15 mouse cellular contexts compared by ENCODE assay signal in the genomic region with DNA sequence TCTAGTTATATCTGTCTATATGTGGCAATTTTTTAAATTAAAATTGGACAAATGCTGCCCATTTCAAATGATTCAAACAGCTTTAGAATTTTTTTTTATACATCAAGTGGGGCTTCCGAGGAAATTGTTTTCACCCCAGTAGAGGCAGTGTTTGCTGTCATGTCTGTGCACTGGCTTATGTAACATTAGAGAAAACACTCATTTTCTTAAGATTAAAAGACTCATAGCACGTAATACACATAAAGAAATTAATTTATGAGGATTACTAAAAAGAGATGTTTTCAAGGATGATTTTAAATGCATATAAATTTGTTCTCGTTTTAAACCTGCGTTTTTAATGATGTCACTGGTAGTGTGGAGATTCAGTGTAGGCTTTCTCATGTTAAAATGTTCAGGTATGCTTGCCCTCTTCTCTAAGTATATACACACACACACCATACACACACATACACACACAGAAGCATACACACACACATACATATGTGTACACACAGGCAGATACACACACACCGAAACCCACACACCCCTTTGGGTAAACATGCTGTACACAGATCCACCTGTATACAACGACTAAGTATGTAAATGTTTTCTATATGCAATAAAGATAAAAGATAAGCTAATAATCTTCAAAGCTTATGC. TPM values are rescaled to one million over a fixed set of nuclear protein-coding genes. Genes with fewer than 3 reads are reported as not detected.
A peak's percentile ranks its signal among the peaks of the same experiment; 100 is the strongest.
DNase-seq lines count a peak whose midpoint lies in the region; ATAC-seq and TF ChIP-seq lines count a peak whose summit lies in the region.
"Had no signal": no experiment of that assay in that cellular context is flagged by ENCODE, and none has a peak within 500 bp of the region (broad histone marks: within the 10 kb centered on the region; RNA-seq: fewer than 3 reads in every experiment).

No protein-coding gene starts in this region.

- TF ChIP-seq EP300 in stomach, postnatal 0 days (optimal IDR thresholded peaks at IDR 0.05): no peak

- no peak for TF ChIP-seq POLR2A in cerebellum, adult 2 months (IDR thresholded peaks at IDR 0.05; ENCODE audit: borderline replicate concordance, insufficient read depth, low read length)

- 7% methylated on average over 6 of the region's 6 CpGs for WGBS in cerebellum, adult 2 months
- 58% methylated on average over 6 of the region's 6 CpGs for WGBS in forebrain, embryonic 13.5 days
- 86% methylated on average over 6 of the region's 6 CpGs for WGBS in midbrain, embryonic 10.5 days
- 72% methylated on average over 6 of the region's 6 CpGs for WGBS in stomach, postnatal 0 days

- H3K4me1 ChIP-seq in cerebellum, adult 2 months (ENCODE audit: control insufficient read depth, insufficient read depth, low read length): no peaks in the 10 kb centered on the region; the same call in 1 of the 2 replicates
- H3K4me1 ChIP-seq in forebrain, embryonic 13.5 days: peaks cover 31% of the 10 kb centered on the region
- peaks cover 34% of the 10 kb centered on the region for H3K4me1 ChIP-seq in midbrain, embryonic 10.5 days
- no peaks in the 10 kb centered on the region for H3K4me1 ChIP-seq in stomach, postnatal 0 days (replicated peaks; ENCODE audit: control insufficient read depth, insufficient read depth)
- H3K4me1 ChIP-seq: liver, embryonic 13.5 days had no signal

- peak; percentile 33; the same call in 1 of the 2 replicates for ATAC-seq in forebrain, embryonic 13.5 days
- no peak for ATAC-seq in stomach, postnatal 0 days (ENCODE audit: low FRiP score, low TSS enrichment)

- TF ChIP-seq CTCF in cerebellum, adult 2 months (IDR thresholded peaks at IDR 0.05; ENCODE audit: borderline replicate concordance, insufficient read depth, low read depth, low read length): peak; percentile 25; the same call in 1 of the 2 replicates
- TF ChIP-seq CTCF in stomach, postnatal 0 days (IDR thresholded peaks at IDR 0.05; ENCODE audit: low read depth): no peak

- no peaks in the 10 kb centered on the region for H3K27me3 ChIP-seq in cerebellum, adult 2 months (ENCODE audit: control insufficient read depth, insufficient read depth, low read length)
- H3K27me3 ChIP-seq in forebrain, embryonic 13.5 days: no peaks in the 10 kb centered on the region
- H3K27me3 ChIP-seq in midbrain, embryonic 10.5 days (ENCODE audit: low read depth, poor library complexity, severe bottlenecking): no peaks in the 10 kb centered on the region
- H3K27me3 ChIP-seq in stomach, postnatal 0 days (ENCODE audit: control insufficient read depth, insufficient read depth, low read length): no peaks in the 10 kb centered on the region
- H3K27me3 ChIP-seq: liver, embryonic 13.5 days had no signal

- peak overlapping the region; percentile 61 for H3K4me2 ChIP-seq in forebrain, embryonic 13.5 days
- H3K4me2 ChIP-seq in stomach, postnatal 0 days (replicated peaks; ENCODE audit: low read depth): no peak overlapping the region
- H3K4me2 ChIP-seq: liver, embryonic 13.5 days had no signal

- H3K36me3 ChIP-seq in forebrain, embryonic 13.5 days (ENCODE audit: poor library complexity, severe bottlenecking): no peaks in the 10 kb centered on the region
- no peaks in the 10 kb centered on the region for H3K36me3 ChIP-seq in midbrain, embryonic 10.5 days
- no peaks in the 10 kb centered on the region for H3K36me3 ChIP-seq in stomach, postnatal 0 days (ENCODE audit: control insufficient read depth, insufficient read depth, low read length)
- H3K36me3 ChIP-seq: G1E; liver, embryonic 13.5 days had no signal

- no peaks in the 10 kb centered on the region for H3K9me3 ChIP-seq in forebrain, embryonic 13.5 days (replicated peaks)
- no peaks in the 10 kb centered on the region for H3K9me3 ChIP-seq in midbrain, embryonic 10.5 days (replicated peaks)
- no peaks in the 10 kb centered on the region for H3K9me3 ChIP-seq in stomach, postnatal 0 days (ENCODE audit: control insufficient read depth, low read length)
- H3K9me3 ChIP-seq: G1E; liver, embryonic 13.5 days had no signal

- peak overlapping the region; percentile 95; the same call in 1 of the 2 replicates for H3K27ac ChIP-seq in cerebellum, adult 2 months (ENCODE audit: insufficient read depth, low read length)
- peak overlapping the region; percentile 69; the same call in 1 of the 2 replicates for H3K27ac ChIP-seq in forebrain, embryonic 13.5 days
- H3K27ac ChIP-seq in midbrain, embryonic 10.5 days (replicated peaks): peak overlapping the region; percentile 84
- H3K27ac ChIP-seq in stomach, postnatal 0 days (replicated peaks): no peak overlapping the region
- H3K27ac ChIP-seq: liver, embryonic 13.5 days had no signal

- DNase-seq in cerebellum, adult 2 months: peak; percentile 38 to 69
- no peak for DNase-seq in cerebellum, postnatal 4 days (ENCODE audit: low spot score in 2 of 2)
- no peak for DNase-seq in midbrain, embryonic 10.5 days (ENCODE audit: low spot score)
- peak; percentile 46 for DNase-seq in retina, embryonic 14.5 days (ENCODE audit: low spot score)
- DNase-seq in adrenal gland, postnatal 36 days: no peak
- DNase-seq in kidney, postnatal 36 days: no peak
- no peak for DNase-seq in stomach, postnatal 0 days (ENCODE audit: low spot score)
- DNase-seq: heart, adult 11 months; heart, postnatal 4 days; kidney, postnatal 25 days; liver, embryonic 13.5 days; right cerebral cortex, postnatal 14 days had no signal

- peak overlapping the region; percentile 81 for H3K4me3 ChIP-seq in cerebellum, adult 2 months (replicated peaks; ENCODE audit: insufficient read depth, low read depth, low read length)
- H3K4me3 ChIP-seq in forebrain, embryonic 13.5 days: peak overlapping the region; percentile 51
- H3K4me3 ChIP-seq in midbrain, embryonic 10.5 days: peak overlapping the region; percentile 47
- no peak overlapping the region for H3K4me3 ChIP-seq in stomach, postnatal 0 days (ENCODE audit: low read depth, low read length)
- H3K4me3 ChIP-seq: liver, embryonic 13.5 days; myocyte had no signal

- peak overlapping the region; percentile 74 for H3K9ac ChIP-seq in forebrain, embryonic 13.5 days
- H3K9ac ChIP-seq in stomach, postnatal 0 days (ENCODE audit: low read length): no peak overlapping the region
- H3K9ac ChIP-seq: liver, embryonic 13.5 days had no signal

RNA-seq across cellular contexts. Expression of a gene that starts 1.4 kb away (rescaled TPM):
- polyA plus RNA-seq in cerebellum, adult 2 months (2012; rRNA removed): 556 and 633 TPM in 2 replicates
- 366 and 370 TPM in 2 replicates for polyA plus RNA-seq in forebrain, embryonic 13.5 days (2015; fragmentation: Nextera tagmentation; extraction: Ambion mirVana)
- polyA plus RNA-seq in midbrain, embryonic 10.5 days (2016; fragmentation: Nextera tagmentation; extraction: Ambion mirVana): 46.6 and 93.3 TPM in 2 replicates
- total RNA-seq in adrenal gland, postnatal 36 days (2021): 1 to 10 TPM; 3.4 to 3.5 TPM
- 10.6 and 13.2 TPM in 2 replicates for polyA plus RNA-seq in stomach, postnatal 0 days (2015; fragmentation: Nextera tagmentation; extraction: Ambion mirVana)
- total RNA-seq: G1E had no signal
- polyA plus RNA-seq: G1E, myocyte had no signal

Comparison
In these comparisons a context has a peak if more than half of its experiments do, and no peak if none do; other contexts are left out.
1. DNase-seq: peak in cerebellum, adult 2 months (2 of 2) and retina, embryonic 14.5 days (single experiment); none in cerebellum, postnatal 4 days (0 of 2), midbrain, embryonic 10.5 days (single experiment), adrenal gland, postnatal 36 days (0 of 2), kidney, postnatal 36 days (0 of 2) and stomach, postnatal 0 days (single experiment).